Mouse (Mus musculus): ENCODE results near the gene Galnt14. TPM values are rescaled to one million over a fixed set of nuclear protein-coding genes. Genes with fewer than 3 reads are reported as not detected.

The Galnt14 gene
- total RNA-seq (2021) = 10 to 100 TPM; 20.1 to 20.8 TPM

DNA sequence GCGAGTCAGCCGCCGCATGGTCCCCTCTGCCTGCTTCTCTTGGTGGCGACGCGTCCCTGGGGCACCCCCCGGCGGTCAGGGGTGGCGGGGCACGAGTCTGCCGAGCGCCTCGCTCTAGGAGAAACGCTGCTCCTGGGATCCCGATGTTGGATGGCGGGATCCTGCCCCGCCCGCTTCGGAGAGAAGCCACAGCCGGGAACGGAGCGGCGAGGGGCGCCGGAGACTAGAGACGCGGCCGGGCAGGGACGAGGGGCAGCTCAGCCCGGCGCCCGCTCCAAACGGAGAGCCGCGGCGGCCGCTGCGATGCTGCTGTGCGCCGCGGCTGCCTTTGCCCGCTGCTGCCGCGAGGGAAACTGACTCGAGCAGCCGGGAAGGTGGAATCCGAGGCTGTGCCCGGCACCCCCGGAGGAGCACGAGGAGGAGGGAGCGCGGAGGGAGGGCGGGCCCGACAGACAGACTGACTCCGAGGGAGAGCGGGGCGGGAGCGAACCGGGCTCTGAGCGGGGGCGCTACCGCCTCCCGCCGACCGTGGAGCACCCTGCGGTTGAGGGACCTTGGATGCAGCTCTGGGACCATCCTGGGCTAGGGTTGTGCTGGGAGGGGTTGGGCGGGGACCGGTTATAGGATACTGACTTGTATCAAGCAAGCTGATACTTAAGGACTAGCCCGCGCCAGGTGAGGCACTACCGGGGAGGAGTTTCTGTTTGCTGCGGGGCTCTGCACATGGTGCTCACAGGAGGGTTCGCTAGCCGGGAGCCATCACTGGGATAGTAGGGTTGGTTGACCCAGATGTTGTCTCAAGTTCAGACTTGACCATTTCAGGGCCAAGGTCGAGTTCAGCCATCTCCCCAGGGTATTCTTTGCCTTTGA lies at the start of gene Galnt14:
Gene Galnt14 (minus strand): TSS at position 412 of the 870 bp plus-strand sequence.
- peak; percentile 63 to 74 for DNase-seq (ENCODE audit: low spot score in 2 of 2)
- intact Hi-C loops (cut with DNase I) = loop anchor here (5.0 to 10.0 kb wide), 3 partner anchors 135 to 233 kb away; no protein-coding TSS in a partner anchor

DNA sequence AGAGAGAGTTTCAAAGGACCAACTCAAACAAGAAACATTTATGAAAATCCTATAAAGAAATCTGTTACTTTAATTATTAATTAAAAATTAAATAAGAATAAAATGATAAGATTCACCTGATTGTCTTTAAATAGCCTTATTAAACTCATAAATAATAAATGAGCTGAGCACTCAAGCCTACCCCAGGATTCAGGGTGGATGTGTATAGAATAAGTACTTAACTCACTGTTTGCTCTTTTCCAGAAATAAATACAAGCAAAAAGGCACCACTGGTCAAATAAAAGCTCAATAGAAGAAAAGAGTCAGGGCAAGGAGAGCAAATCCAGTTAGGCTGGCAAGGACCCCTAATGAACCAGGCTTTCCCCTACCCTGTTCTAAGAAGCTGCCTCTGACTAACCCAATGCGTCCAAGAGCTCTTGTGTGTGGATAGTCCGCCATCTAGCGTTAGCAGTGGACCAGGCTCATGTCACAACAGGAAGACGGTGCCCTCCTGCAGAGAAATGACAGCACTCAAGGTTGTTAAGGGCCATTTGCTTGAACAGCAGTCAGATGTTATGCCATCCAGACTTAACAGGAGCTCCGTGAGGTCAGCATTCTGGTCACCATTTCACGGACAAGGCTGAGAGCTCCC lies 33.5 kb upstream of the Galnt14 start:
- peak; percentile 61 to 78 for DNase-seq (ENCODE audit: low spot score in 2 of 2)
- intact Hi-C loops (cut with DNase I) = loop anchor here (1.0 to 10.0 kb wide), 3 partner anchors 139 to 889 kb away; no protein-coding TSS in a partner anchor

DNA sequence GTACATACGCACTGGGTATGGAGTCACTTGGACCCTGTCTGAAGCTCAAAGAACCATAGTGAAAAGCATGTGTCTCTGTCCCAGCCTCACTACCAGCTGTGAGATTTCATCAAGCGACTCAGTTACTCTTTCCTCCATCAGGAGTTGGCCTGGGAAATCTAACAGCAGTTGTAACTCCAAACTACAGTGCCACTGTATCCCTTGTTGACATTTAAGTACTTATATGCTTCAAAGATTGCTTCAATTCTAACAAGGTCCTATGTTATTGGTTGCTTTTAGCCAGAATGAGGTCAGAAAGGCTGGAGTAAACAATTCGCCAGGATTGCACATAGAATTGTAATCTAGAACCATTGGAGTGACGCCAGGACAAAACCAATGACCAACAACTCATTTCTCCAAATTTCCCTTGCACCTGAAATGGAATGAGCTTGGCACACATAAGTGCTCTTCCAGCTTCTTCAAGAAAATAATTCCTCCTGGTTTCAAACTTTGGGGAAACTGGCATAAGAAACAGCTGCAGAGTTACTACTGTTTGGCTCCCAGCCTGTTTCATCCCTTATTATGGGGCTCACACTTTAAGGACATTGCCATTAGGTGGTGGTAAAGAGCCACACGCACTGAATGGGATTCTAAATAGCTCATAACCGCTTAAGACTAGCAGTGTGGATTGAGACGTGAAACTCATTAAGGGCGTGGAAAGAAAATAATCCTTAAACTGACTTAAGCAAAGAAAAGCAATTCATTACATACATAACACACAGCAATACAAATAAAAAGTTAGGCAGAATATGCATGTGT lies 13.8 kb upstream of the Galnt14 start:
- intact Hi-C loops (cut with DNase I) = no loop called here
- no peak for DNase-seq (ENCODE audit: low spot score in 2 of 2)

DNA sequence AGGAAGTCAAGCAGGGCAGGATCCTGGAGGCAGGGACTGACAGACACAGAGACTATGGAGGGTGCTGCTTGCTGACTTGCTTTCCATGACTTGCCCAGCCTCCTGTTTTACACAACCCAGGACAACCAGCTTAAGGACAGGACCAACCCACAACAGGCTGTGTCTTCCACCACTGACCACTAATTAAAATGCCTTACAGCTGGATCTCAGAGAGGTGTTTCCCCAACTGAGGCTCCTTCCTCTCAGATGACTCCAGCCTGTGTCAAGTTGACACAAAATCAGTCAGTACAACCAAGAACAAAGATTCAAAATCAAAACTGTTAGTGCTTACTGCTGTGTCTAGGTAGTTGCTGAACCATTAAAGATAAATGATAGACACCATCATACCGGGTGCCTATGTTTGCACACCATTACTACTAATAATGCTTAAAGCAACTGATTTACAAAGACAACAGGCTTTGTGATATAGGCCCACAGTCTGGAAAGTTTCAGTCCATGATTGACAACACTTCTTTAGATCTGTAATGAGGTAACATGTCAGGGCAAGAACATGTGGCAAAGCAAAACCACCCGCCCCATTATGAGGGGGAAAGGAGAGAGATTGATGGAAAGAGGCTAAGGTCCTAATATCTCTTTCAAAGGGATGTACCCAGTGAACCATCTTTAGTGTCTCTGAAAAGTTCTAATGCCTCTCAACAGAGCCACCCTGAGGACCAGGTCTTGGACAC lies 8.9 kb upstream of the Galnt14 start:
- DNase-seq (ENCODE audit: low spot score in 2 of 2) = no peak
- intact Hi-C loops (cut with DNase I) = loop anchor here (10.0 kb wide), 2 partner anchors 144 to 204 kb away; no protein-coding TSS in a partner anchor

DNA sequence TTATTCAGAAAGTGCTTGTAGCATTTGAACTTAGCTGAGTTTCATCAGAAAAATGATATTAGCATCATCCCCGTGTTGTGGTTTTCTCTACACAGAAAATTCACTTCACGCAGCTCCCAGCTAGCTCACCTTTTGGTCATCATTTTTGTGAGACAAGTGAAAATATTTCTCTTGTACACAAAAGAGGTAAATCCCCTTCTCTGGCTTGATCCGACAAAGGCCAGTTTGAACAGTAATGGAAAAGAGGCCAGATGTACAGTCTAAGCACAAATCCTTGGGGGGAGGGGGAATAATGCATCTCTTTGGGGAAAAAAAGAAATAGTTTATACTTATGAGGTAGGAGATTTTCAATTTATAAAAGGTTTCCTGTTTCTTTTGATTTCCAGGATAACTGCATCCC lies 6.4 kb upstream of the Galnt14 start:
- no peak for DNase-seq (ENCODE audit: low spot score in 2 of 2)
- intact Hi-C loops (cut with DNase I) = loop anchor here (10.0 kb wide), 2 partner anchors 142 to 202 kb away; no protein-coding TSS in a partner anchor

DNA sequence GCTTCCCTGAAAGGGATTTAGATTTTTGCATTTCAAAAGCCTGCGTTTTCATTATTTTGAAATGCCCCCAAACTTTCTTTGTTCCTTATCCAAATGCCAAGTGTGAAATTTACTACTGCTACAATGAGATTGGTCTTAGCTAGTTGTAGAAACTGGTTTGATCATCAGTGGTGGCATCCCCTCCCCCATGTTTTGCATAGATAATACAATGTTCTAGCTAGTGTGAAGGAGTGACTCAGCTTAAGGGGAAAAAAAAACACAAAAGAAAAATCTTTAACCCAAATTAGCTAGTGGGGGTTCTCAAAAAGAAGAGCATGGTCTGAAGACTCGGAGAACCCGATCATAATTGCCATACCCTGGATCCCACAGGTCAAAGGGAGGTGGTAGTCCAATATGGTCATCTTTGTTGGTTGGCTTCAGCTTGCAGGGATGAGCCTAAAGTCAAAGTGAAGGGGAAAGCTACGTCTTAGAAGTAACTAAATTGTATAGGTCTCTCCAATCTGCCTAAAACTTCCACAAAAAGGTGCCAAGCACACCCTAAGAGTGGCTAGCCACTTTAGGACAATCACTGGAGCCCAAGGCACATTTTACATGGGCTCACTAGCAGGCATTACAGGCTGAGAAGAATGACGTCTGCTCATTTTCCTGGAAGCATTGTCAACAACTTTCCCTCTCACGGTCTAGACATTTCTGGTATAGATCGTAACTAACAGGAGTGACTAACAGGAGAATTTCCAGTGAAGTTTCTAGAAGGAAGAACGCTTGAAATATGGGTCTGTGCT lies 4.4 kb upstream of the Galnt14 start:
- intact Hi-C loops (cut with DNase I) = loop anchor here (5.0 to 10.0 kb wide), 3 partner anchors 140 to 237 kb away; no protein-coding TSS in a partner anchor

DNA sequence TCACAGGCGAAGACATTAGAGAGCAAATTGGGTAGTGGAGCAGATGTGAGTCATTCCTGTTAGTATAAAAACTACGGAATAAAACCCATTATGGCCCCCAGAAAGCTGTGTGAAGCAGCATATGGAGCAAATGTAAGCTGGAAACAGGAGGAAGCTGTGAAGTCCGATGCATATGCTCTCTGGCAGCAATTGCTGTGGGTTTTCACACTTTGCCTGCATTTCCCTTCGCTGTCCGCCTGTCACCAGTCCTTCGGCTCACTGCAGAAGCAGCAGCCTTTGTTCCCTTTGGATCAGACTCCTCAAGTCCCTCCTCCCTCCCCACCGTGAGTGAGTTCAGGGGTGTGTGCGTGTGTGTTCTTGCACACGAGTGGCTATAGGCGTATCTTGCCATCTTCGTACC lies 3.1 kb upstream of the Galnt14 start:
- DNase-seq (ENCODE audit: low spot score in 2 of 2) = peak; percentile 71 to 77
- intact Hi-C loops (cut with DNase I) = loop anchor here (5.0 to 10.0 kb wide), 3 partner anchors 139 to 236 kb away; no protein-coding TSS in a partner anchor

More for the DNA sequence above, 4.4 kb upstream of the Galnt14 start:
- DNase-seq (ENCODE audit: low spot score in 2 of 2) = no peak

DNA sequence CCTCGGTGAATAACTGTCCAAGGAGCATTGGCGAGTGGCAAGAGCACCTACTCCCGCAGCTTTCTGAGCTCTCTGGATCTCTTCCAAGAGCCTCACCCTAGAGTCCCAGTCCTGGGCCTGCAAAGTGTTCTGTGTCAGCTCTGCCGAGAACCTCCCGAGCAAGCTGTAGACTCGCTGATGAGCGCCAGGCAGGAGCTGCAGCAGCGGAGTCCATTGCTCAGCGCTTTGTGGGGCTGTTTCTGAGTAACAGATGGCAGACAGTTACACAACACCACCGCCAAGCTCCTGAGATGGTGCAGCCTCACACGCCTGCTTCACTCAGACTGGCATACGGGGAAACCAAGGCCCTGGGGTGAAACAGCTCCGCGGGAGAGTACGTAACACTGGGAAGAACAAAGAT lies 1.7 kb upstream of the Galnt14 start:
- peak; percentile 76 to 77 for DNase-seq (ENCODE audit: low spot score in 2 of 2)
- intact Hi-C loops (cut with DNase I) = loop anchor here (5.0 to 10.0 kb wide), 3 partner anchors 137 to 235 kb away; no protein-coding TSS in a partner anchor

DNA sequence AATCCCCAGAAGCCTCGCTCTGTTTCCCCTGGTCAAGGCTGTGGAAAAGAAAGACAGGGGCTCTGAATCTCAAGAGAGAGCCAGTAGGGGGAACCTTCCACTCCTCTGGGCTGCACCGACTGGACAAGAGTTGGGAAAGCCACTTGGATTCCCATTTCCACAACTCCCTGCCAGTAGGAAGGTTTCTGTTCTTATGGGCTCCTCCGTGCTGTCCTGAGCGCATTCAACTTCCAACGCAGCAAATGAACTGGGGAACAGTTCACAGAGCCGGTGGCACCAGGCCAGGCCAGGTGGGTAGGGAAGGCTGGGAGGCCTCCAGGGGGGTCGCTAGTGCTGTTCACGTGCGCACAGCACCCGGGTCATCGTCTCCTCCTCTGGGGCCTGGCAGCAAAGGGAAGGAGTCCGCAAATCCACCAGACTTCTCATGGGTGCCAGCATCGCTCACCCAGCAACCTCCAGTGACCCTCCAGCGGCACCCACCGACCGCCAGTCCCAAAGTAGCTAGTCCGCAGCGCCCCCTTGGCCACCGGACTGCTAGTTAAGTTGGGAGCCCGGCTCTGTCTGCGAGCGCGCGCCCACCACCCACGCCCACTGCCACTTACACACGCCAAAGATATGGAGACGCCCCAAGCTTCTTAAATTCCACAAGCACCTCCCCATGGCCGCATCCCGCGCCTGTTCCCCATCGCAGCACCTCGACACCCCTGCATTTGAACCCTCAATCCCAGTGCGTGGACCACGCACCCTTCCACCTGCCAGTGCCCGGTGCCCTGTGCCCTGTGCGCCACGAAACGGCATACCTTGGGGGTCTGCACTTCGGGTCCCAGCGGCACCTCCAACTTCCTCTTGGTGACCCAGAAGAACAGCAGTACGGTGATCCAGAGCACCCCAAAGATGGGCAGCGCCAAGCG lies 867 bp downstream of the Galnt14 start:
- intact Hi-C loops (cut with DNase I) = loop anchor here (5.0 to 10.0 kb wide), 3 partner anchors 135 to 232 kb away; no protein-coding TSS in a partner anchor
- DNase-seq (ENCODE audit: low spot score in 2 of 2) = peak; percentile 45 to 48

DNA sequence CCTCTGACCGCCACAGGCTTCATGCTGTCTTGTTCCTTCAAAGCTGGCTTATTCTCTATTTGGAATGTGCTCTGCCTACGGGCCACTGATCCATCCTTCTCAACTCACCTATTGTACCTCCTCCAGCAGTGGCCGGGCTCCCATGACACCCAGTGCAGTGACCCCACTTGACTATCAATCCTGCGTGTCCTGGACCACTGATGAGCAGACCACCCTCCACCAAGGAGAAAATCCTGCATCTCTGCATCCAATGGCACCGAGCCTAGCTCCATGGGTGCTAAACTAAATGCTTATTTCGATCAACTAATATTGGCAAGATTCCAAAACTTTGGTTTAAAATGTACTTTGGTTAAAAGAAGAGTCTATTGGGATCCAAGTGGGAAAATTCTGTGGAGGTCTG lies 1.8 kb downstream of the Galnt14 start:
- DNase-seq (ENCODE audit: low spot score in 2 of 2) = no peak
- intact Hi-C loops (cut with DNase I) = no loop called here

DNA sequence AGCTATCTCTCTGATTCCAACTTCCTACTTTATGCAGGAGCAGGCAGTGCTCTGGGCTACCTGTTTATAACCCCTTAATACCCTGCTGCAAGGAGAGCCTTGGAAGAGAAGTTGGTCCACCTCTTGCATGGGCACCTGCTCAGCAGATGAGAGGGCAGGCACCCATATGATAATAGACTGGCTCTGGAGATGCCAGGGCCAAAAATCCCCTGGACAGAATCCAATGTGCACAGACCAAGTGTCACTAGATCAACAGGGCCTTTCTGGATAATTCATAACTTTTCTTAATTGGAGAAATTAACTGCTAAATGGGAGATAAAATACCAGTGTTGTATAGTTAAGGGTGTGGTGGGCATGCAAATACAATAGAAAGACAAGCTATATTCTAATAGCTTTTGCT lies 6.7 kb downstream of the Galnt14 start:
- intact Hi-C loops (cut with DNase I) = no loop called here
- no peak for DNase-seq (ENCODE audit: low spot score in 2 of 2)

DNA sequence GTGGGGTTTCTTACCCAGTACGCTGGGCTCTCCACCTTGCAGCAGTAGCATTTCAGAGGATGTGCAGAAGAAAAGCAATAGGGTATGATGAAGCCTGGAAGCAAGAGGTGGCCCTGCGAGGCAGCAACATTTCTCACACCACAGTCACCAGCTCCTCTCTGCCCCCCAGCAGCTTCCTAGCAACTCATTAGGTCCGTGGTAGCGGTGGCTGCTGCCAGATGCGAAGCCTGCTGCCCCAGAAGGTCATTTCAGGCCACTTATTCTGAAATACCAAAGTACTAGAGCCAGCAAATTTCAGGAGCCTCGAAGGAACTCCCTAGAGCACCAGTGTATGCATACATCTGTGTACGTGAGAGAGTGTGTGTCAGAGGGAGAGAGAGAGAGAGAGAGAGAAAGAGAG lies 9.2 kb downstream of the Galnt14 start:
- intact Hi-C loops (cut with DNase I) = no loop called here
- DNase-seq (ENCODE audit: low spot score in 2 of 2) = no peak

DNA sequence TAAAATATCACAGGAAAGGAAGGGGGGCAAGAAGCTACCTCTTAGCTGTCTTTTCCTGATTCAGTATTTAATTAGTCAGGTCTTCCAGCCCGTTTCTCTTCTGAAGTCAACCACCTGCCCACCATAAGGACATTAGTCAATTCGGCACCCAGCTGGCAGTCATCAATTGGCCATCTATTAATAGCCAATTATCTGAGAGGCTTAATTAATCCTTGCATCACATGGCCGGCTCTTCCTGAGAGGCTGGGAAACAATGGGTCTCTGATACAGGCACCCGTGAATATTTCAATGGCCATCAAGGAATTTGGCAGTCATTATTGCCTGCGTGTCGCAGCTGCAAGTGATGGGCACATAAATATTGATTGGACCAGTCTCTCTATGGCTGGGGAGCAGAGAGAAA lies 10.4 kb downstream of the Galnt14 start:
- intact Hi-C loops (cut with DNase I) = no loop called here
- DNase-seq (ENCODE audit: low spot score in 2 of 2) = no peak

DNA sequence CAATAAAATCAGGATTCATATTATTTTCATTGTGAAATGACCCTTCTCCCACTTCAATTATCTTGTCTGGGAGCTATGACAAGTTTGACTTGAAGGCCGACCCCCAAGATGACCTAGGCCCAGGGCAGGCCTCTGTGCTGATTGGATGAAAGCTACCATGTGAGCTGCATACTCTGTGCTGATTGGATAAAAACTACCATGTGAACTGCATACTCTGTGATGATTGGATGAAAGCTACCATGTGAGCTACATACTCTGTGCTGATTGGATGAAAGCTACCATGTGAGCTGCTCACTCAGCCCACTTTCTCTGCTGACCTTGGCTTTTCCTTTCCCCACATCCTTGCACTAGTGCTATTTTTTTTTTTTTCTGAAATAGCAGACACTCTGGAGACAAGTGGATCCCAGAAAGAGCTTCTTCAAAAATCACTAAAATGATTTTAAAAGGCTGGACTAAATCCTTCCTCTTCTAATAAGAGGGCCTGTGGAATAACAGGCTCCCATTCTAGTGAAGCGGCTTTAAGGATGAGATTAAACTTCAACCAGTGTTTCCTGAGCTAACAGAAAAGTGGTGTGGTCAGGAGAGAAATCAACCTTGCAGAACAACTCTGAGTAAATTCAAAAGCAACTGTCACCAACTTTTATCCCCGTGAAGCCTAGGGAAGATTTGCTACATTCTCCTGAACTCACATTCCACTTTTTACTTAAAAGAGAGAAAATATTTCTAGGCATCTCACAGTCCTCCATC lies 15.9 kb downstream of the Galnt14 start:
- DNase-seq (ENCODE audit: low spot score in 2 of 2) = no peak
- intact Hi-C loops (cut with DNase I) = no loop called here

DNA sequence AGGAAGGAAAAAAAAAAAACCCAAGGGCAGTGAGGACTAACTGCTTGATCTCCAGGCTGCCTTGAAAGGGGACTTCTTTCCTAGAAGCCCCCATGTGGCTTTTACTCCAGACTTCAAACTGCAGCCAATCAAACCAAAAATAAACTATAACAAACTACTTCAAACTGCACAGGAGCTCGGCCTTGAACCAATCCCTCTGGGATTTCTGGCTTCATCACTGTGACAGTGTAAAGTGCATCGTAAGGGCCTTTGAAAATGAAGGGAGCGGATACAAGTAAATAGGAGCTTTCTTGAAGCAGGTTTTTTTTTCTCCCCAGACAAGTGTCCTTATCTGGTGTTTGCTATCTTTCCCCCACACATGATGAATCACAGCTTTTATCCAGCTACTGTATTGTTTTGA lies 22.0 kb downstream of the Galnt14 start:
- intact Hi-C loops (cut with DNase I) = no loop called here
- no peak for DNase-seq (ENCODE audit: low spot score in 2 of 2)

DNA sequence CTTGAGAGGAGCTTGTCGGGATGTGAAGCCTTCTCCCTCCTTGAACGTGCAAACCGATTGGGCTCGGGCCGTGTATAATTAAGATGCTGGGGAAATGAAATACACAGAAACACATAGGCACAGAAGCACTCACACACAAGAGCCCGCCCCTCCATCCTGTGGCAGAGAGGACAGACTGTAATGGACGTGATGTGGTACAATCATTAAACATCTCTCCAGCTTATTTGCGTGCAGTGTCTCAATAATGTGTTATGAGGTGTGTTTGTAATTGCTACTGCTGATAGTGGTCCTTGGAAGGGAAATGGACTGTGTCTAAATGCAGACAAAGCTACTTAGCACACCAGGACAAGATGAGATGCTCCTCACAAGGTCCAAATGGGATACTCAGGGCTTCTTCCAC lies 24.0 kb downstream of the Galnt14 start:
- no peak for DNase-seq (ENCODE audit: low spot score in 2 of 2)
- intact Hi-C loops (cut with DNase I) = no loop called here

DNA sequence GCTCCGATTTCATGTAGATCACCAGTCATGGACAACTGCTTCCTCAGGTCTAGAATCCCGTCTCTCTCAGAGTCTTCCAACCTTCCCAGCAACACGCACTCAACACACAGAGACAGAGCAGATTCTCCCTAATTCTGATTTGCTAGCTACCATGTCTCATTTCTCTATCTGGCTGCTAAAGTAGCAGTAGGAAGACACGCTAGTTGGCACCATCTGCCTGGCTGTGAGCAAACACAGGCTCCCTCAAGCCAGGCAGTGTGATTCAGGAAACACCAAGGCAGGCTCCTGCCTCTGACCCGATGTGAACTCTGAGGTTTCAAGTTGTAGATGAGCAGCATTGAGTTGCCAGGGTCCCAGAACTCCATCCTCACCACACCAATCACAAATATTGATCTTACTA lies 25.5 kb downstream of the Galnt14 start:
- no peak for DNase-seq (ENCODE audit: low spot score in 2 of 2)

More for the DNA sequence above, 25.5 kb downstream of the Galnt14 start:
- intact Hi-C loops (cut with DNase I) = no loop called here
